Comparison of ENCODE assay signal across 9 mouse cellular contexts in the genomic region with DNA sequence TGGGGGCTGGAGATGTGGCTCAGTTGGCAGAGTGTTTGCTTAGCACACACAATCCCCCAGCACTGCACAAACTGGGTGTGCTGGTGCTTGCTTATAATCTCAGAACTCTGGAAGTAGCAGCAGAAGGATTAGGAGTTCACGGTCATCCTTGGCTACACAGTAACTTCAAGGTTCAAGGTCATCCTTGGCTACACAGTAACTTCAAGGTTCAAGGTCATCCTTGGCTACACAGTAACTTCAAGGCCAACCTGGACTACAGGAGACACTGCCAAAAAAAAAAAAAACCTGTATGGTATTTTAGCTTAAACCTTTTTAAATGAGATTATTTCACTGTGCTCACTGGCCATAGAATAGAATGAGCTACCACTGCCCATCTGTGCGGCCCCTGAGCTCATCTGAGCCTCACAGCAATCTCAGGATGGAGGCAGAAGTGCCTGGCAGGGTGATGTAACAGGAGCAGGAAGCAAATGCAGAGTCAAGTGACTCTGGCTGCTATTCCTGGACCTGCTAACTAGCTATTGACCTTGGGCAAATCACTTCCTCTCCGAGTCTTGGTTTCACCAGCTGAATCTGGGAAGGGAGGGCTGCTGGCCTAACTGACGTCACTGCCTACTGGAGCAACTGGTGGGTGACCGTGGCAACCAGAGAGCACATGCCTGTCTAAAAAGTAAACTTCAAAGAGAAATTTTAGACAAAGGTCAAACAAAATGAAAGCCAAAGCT. TPM values are rescaled to one million over a fixed set of nuclear protein-coding genes. Genes with fewer than 3 reads are reported as not detected.
A peak's percentile ranks its signal among the peaks of the same experiment; 100 is the strongest.
DNase-seq lines count a peak whose midpoint lies in the region; ATAC-seq lines count a peak whose summit lies in the region.
"Had no signal": no experiment of that assay in that cellular context is flagged by ENCODE, and none has a peak within 500 bp of the region (broad histone marks: within the 10 kb centered on the region; RNA-seq: fewer than 3 reads in every experiment).

No protein-coding gene starts in this region.

- no peak overlapping the region for H3K9ac ChIP-seq in kidney, embryonic 16.5 days (replicated peaks; ENCODE audit: low read length)
- no peak overlapping the region for H3K9ac ChIP-seq in forebrain, embryonic 14.5 days (ENCODE audit: low read length)

- no peaks in the 10 kb centered on the region for H3K27me3 ChIP-seq in kidney, embryonic 16.5 days (ENCODE audit: insufficient read depth, low read length)
- no peaks in the 10 kb centered on the region for H3K27me3 ChIP-seq in forebrain, embryonic 14.5 days (replicated peaks; ENCODE audit: control insufficient read depth, insufficient read depth, low read length)
- H3K27me3 ChIP-seq: megakaryocyte, embryonic 14.5 days had no signal

- H3K4me1 ChIP-seq in kidney, embryonic 16.5 days (ENCODE audit: insufficient read depth, low read length): peaks cover 19% of the 10 kb centered on the region
- H3K4me1 ChIP-seq in forebrain, embryonic 14.5 days (ENCODE audit: control insufficient read depth, insufficient read depth, low read length): no peaks in the 10 kb centered on the region

- H3K9me3 ChIP-seq in kidney, embryonic 16.5 days (ENCODE audit: low read length): no peaks in the 10 kb centered on the region
- no peaks in the 10 kb centered on the region for H3K9me3 ChIP-seq in forebrain, embryonic 14.5 days (replicated peaks; ENCODE audit: control insufficient read depth, low read length)
- H3K9me3 ChIP-seq: megakaryocyte, embryonic 14.5 days had no signal

- H3K4me3 ChIP-seq in kidney, embryonic 16.5 days (ENCODE audit: low read length): no peak overlapping the region
- no peak overlapping the region for H3K4me3 ChIP-seq in forebrain, embryonic 14.5 days (ENCODE audit: low read depth, low read length)
- H3K4me3 ChIP-seq: megakaryocyte, embryonic 14.5 days had no signal

- H3K4me2 ChIP-seq in kidney, embryonic 16.5 days (replicated peaks; ENCODE audit: low read depth, low read length): no peak overlapping the region
- no peak overlapping the region for H3K4me2 ChIP-seq in forebrain, embryonic 14.5 days (ENCODE audit: low read length)

- DNase-seq in embryo, embryonic 11 days: peak; percentile 23
- DNase-seq in embryo, embryonic 10 days (ENCODE audit: low spot score): no peak
- peak; percentile 51 for DNase-seq in gastrocnemius, postnatal 25 days
- DNase-seq in cerebellum, adult 11-12 months: no peak
- DNase-seq in cerebellum, postnatal 36 days: no peak
- DNase-seq in forebrain, embryonic 14.5 days (ENCODE audit: low spot score): no peak

- H3K27ac ChIP-seq in kidney, embryonic 16.5 days (ENCODE audit: low read length): peak overlapping the region; percentile 54; the same call in 1 of the 2 replicates
- H3K27ac ChIP-seq in forebrain, embryonic 14.5 days (ENCODE audit: low read depth, low read length): no peak overlapping the region

- 0 out of 2 replicates have a peak, but pooled peaks have one; percentile 29 for ATAC-seq in kidney, embryonic 16.5 days (ENCODE audit: low FRiP score, low TSS enrichment)
- peak; percentile 82 for ATAC-seq in megakaryocyte, adult 5-6 weeks (ENCODE audit: poor library complexity, severe bottlenecking)
- no peak for ATAC-seq in forebrain, embryonic 14.5 days

- H3K36me3 ChIP-seq in kidney, embryonic 16.5 days (ENCODE audit: insufficient read depth, low read length): no peaks in the 10 kb centered on the region
- peaks cover 32% of the 10 kb centered on the region for H3K36me3 ChIP-seq in forebrain, embryonic 14.5 days (ENCODE audit: control insufficient read depth, insufficient read depth, low read length)

- WGBS in kidney, embryonic 16.5 days: 46% methylated on average over 5 of the region's 5 CpGs
- WGBS in forebrain, embryonic 14.5 days: 78% methylated on average over 5 of the region's 5 CpGs

RNA-seq across cellular contexts. Expression of a gene that starts 24.2 kb away (rescaled TPM):
- 1 to 10 TPM; 3.9 to 4.6 TPM for total RNA-seq in gastrocnemius, postnatal 25 days (2021)
- polyA plus RNA-seq in kidney, embryonic 16.5 days (2015; fragmentation: Nextera tagmentation; extraction: Ambion mirVana): 14.7 and 16.5 TPM in 2 replicates
- total RNA-seq in megakaryocyte, adult 5-6 weeks (2015): 4.1 and 8.3 TPM in 2 replicates
- total RNA-seq in megakaryocyte, adult 5-6 weeks (2017): 8.3 and 9.3 TPM in 2 replicates
- polyA plus RNA-seq in forebrain, embryonic 14.5 days (2014; fragmentation: Nextera tagmentation; extraction: Ambion mirVana): 23.4 and 26.1 TPM in 2 replicates

RNA-seq across cellular contexts. Expression of a gene that starts 56.9 kb away (rescaled TPM):
- total RNA-seq in gastrocnemius, postnatal 25 days (2021): 1 to 10 TPM in 1 of 2 experiments, under 1 TPM in 1; 0.88 to 1.0 TPM
- polyA plus RNA-seq in kidney, embryonic 16.5 days (2015; fragmentation: Nextera tagmentation; extraction: Ambion mirVana): 1.9 and 2.2 TPM in 2 replicates
- total RNA-seq in megakaryocyte, adult 5-6 weeks (2015): not detected in 2 replicates
- total RNA-seq in megakaryocyte, adult 5-6 weeks (2017): not detected in 2 replicates
- 0.41 and 0.46 TPM in 2 replicates for polyA plus RNA-seq in forebrain, embryonic 14.5 days (2014; fragmentation: Nextera tagmentation; extraction: Ambion mirVana)

Comparison
In these comparisons a context has a peak if more than half of its experiments do, and no peak if none do; other contexts are left out.
1. DNase-seq: peak in embryo, embryonic 11 days (single experiment) and gastrocnemius, postnatal 25 days (single experiment); none in embryo, embryonic 10 days (single experiment), cerebellum, adult 11-12 months (single experiment), cerebellum, postnatal 36 days (0 of 2) and forebrain, embryonic 14.5 days (single experiment).